Mouse (Mus musculus): ENCODE results near the gene C2cd4b.

GRCm38 (mm10) chr9:67794216-67794615, 35.0 kb downstream of the C2cd4b start:
- TF ChIP-seq CTCF (IDR thresholded peaks at IDR 0.05; ENCODE audit: borderline replicate concordance, insufficient read depth, low read depth, low read length): no peak
- TF ChIP-seq POLR2A (IDR thresholded peaks at IDR 0.05; ENCODE audit: borderline replicate concordance, insufficient read depth, low read length): no peak

All from cerebellum, adult 2 months (tissue).